In genomic region chrX:99134891-99135290, GRCm38 (mm10) we compare ENCODE assay signal across 8 mouse cellular contexts. TPM values are rescaled to one million over a fixed set of nuclear protein-coding genes. Genes with fewer than 3 reads are reported as not detected.
DNase-seq lines count a peak whose midpoint lies in the region; ATAC-seq lines count a peak whose summit lies in the region.

No protein-coding gene starts in this region.

- H3K4me1 ChIP-seq in embryonic facial prominence, embryonic 11.5 days (ENCODE audit: control insufficient read depth, insufficient read depth, low read length) = no peaks in the 10 kb centered on the region
- peaks cover 20% of the 10 kb centered on the region for H3K4me1 ChIP-seq in limb, embryonic 10.5 days
- H3K4me1 ChIP-seq in midbrain, embryonic 12.5 days = peaks cover 4% of the 10 kb centered on the region

- no peak overlapping the region; the same call in 1 of the 2 replicates for H3K4me2 ChIP-seq in embryonic facial prominence, embryonic 11.5 days (ENCODE audit: low read depth, low read length)
- peak overlapping the region; percentile 51 for H3K4me2 ChIP-seq in midbrain, embryonic 12.5 days (replicated peaks)

- no peaks in the 10 kb centered on the region for H3K27me3 ChIP-seq in embryonic facial prominence, embryonic 11.5 days (ENCODE audit: control insufficient read depth, insufficient read depth, low read length)
- peaks cover 100% of the 10 kb centered on the region for H3K27me3 ChIP-seq in limb, embryonic 10.5 days (ENCODE audit: low read depth, poor library complexity, severe bottlenecking)
- peaks cover 45% of the 10 kb centered on the region for H3K27me3 ChIP-seq in midbrain, embryonic 12.5 days

- H3K4me3 ChIP-seq in embryonic facial prominence, embryonic 11.5 days (ENCODE audit: low read depth, low read length) = no peak overlapping the region
- H3K4me3 ChIP-seq in limb, embryonic 10.5 days = peak overlapping the region; percentile 76
- no peak overlapping the region for H3K4me3 ChIP-seq in midbrain, embryonic 12.5 days

- peak; percentile 70 for DNase-seq in 3134 (ENCODE audit: extremely low read depth, insufficient read length, low spot score)
- peak; percentile 89 for DNase-seq in adrenal gland, postnatal 14 days
- peak; percentile 88 for DNase-seq in embryonic facial prominence, embryonic 11.5 days (ENCODE audit: low spot score)
- peak; percentile 84 to 86 for DNase-seq in heart, adult 18-20 months
- DNase-seq in kidney, adult 11 months = peak; percentile 86
- peak; percentile 87 for DNase-seq in limb, embryonic 10.5 days (ENCODE audit: low spot score)
- peak; percentile 47 for DNase-seq in spleen, adult 12 weeks (ENCODE audit: low spot score)

- H3K36me3 ChIP-seq in embryonic facial prominence, embryonic 11.5 days (replicated peaks; ENCODE audit: control insufficient read depth, insufficient read depth, low read depth, low read length) = no peaks in the 10 kb centered on the region
- 0 out of 2 replicates have a peak, but pooled peaks cover 4% of the 10 kb centered on the region for H3K36me3 ChIP-seq in limb, embryonic 10.5 days
- no peaks in the 10 kb centered on the region for H3K36me3 ChIP-seq in midbrain, embryonic 12.5 days

- H3K9me3 ChIP-seq in embryonic facial prominence, embryonic 11.5 days (replicated peaks; ENCODE audit: control insufficient read depth, low read length) = no peaks in the 10 kb centered on the region
- H3K9me3 ChIP-seq in limb, embryonic 10.5 days (replicated peaks) = no peaks in the 10 kb centered on the region
- H3K9me3 ChIP-seq in midbrain, embryonic 12.5 days = no peaks in the 10 kb centered on the region

- 22% methylated on average over 12 of the region's 14 CpGs for WGBS in embryonic facial prominence, embryonic 11.5 days
- WGBS in limb, embryonic 10.5 days = 10% methylated on average over 14 of the region's 14 CpGs
- WGBS in midbrain, embryonic 12.5 days = 36% methylated on average over 14 of the region's 14 CpGs

- H3K27ac ChIP-seq in embryonic facial prominence, embryonic 11.5 days (replicated peaks; ENCODE audit: low read depth, low read length) = no peak overlapping the region
- H3K27ac ChIP-seq in limb, embryonic 10.5 days = peak overlapping the region; percentile 91
- H3K27ac ChIP-seq in midbrain, embryonic 12.5 days (replicated peaks) = peak overlapping the region; percentile 86

- no peak overlapping the region for H3K9ac ChIP-seq in embryonic facial prominence, embryonic 11.5 days (replicated peaks; ENCODE audit: low read length)
- no peak overlapping the region for H3K9ac ChIP-seq in midbrain, embryonic 12.5 days (replicated peaks)

- ATAC-seq in embryonic facial prominence, embryonic 11.5 days (replicated peaks; ENCODE audit: insufficient number of reproducible peaks, low FRiP score, low TSS enrichment, low read depth) = peak; percentile 37; the same call in 1 of the 2 replicates
- peak; percentile 51 for ATAC-seq in midbrain, embryonic 12.5 days (ENCODE audit: low FRiP score, low read depth)

RNA-seq across cellular contexts. Expression of gene Efnb1, which starts 1.0 kb away (rescaled TPM):
- total RNA-seq in adrenal gland, postnatal 14 days (2021) = 45.8 and 48.9 TPM in 2 replicates
- polyA plus RNA-seq in embryonic facial prominence, embryonic 11.5 days (2014; fragmentation: Nextera tagmentation; extraction: Ambion mirVana) = 26.0 and 31.6 TPM in 2 replicates
- 10 to 100 TPM; 16.3 to 16.4 TPM for total RNA-seq in heart, adult 18-20 months (2021)
- polyA plus RNA-seq in limb, embryonic 10.5 days (2016; fragmentation: Nextera tagmentation; extraction: Ambion mirVana) = 42.9 and 54.1 TPM in 2 replicates
- 64.2 and 69.7 TPM in 2 replicates for polyA plus RNA-seq in midbrain, embryonic 12.5 days (2016; fragmentation: Nextera tagmentation; extraction: Ambion mirVana)
